Mouse (Mus musculus): ENCODE measurements around the gene Ugt1a2.
A peak's percentile ranks its signal among the peaks of the same experiment; 100 is the strongest.
"Not testable (repeated sequence)": the region's sequence is repeated elsewhere in the genome, so short reads cannot be mapped to it uniquely, and the experiment has no call there.

Ugt1a2 gene

DNA sequence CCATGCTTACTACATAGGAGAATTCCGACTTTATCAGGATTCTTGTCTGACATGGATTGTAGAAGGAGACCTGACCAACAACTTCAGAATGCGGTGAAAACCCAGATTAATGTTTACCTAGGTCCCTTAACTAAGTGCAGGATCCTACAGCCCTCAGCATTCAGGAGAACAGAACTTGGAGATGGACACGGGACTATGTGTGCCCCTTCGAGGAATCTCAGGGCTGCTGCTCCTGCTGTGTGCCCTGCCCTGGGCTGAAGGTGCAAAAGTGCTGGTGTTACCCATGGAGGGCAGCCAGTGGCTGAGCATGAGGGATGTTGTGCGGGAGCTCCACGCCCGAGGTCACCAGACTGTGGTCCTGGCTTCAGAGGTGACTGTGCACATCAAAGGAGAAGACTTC, at the start of gene Ugt1a2:
Ugt1a2 (plus strand) TSS at position 146 of the 400 bp plus-strand sequence.
- DNase-seq (ENCODE audit: low spot score in 2 of 2): no peak

DNA sequence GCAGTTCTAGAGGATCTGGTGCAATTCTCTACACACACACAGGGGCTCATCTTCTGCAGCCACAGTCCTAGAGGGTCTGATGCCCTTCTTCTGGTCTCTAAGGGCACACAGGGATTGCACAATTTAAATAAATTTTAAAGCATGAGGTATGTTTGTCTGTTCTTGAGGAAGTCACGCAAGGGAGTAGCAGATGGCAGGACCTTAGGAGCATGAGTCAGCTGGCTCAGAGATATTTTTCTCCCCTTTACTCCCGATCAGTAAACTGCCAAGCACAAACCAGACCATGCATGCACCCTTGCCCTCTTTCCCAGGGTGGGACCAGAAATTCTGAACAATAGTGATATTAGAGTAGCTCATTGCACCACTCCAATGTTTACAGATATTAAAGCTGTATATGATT, 42.0 kb upstream of the Ugt1a2 start:
- DNase-seq (ENCODE audit: low spot score in 2 of 2): no peak

DNA sequence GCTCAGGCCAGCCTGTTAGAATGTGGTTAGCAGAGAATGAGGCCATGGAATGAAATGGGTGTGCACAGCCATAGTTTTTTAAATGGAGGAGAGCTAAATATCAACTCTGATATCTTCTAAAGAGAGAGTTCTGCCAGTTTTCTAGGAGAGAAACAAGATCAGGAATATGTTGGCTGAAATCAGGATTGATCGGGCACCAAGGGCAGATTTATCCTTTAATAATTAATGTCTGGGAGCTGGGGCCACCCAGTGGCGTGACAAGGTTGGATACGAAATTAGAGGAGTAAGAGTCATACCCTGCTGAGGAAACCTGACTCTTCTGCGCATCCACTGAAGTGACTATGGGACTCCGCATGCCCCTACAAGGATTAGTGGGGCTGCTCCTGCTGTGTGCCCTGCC, 34.7 kb upstream of the Ugt1a2 start, which contains the start of gene Ugt1a5:
Ugt1a5 (plus strand) TSS at position 302 of the 400 bp plus-strand sequence.
- no peak for DNase-seq (ENCODE audit: low spot score in 2 of 2)

DNA sequence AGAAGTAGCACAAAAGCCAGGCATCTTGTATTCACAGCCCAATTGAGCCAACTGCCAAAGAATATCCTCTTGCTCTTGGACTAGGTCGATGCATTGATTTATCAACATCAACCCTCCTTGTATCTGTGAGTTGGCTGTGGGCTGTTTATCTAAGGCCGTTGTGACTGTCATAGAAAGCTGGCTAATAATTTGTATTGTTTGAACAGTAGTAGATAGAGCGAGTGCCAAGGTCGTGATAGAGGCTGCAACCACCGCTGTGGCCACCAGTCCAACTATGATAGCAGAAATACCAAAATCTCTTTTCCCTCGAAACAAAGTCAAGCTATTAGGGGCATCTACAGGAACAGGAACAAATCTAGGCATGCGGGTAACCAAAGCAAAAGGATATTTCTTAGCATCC, 28.2 kb upstream of the Ugt1a2 start:
- DNase-seq (ENCODE audit: low spot score in 2 of 2): not testable (repeated sequence)

DNA sequence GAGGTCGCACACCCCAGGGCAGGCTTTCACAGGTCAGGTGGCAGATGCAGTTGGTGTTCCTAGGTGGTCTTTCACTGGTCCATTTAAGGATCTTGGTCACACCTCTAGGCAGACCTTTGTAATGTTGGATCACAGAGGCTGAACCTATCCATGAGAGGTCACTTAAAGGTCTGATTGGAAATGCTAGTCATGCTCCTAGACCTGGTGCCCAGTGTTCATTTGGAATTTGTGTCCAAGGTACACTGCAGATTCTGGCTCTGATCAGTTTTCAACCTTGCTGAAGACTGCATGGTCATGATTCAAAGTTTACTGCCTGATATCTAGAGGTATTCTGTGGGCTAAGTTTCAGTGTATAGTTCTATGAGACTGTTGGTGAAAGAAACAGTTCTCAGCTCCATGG, 20.7 kb upstream of the Ugt1a2 start:
- DNase-seq (ENCODE audit: low spot score in 2 of 2): no peak

DNA sequence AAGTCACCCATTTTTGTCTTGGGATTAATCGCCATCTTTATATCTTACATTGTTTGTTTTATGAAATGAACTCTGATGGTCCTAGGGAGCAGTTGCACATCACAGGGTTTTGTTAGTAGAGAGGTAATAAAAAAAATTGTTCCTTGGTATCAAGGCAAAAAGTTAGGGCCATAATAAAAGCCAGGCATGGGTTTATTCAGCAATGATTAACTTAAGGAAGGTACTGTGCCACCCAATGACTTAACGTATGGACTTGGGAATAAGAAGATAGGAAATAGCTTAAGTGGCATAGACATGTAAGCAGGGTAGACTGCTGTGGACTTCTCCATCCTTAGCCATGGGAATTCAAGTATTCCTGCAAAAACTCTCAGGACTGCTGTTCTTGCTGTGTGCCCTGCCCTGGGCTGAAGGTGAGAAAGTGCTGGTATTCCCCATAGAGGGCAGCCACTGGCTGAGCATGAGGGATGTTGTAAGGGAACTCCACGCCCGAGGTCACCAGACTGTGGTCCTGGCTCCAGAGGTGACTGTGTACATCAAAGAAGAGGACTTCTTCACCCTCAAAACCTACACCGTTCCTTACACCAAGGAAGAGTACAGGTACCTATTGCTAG, 14.0 kb upstream of the Ugt1a2 start:
- no peak for DNase-seq (ENCODE audit: low spot score in 2 of 2)

DNA sequence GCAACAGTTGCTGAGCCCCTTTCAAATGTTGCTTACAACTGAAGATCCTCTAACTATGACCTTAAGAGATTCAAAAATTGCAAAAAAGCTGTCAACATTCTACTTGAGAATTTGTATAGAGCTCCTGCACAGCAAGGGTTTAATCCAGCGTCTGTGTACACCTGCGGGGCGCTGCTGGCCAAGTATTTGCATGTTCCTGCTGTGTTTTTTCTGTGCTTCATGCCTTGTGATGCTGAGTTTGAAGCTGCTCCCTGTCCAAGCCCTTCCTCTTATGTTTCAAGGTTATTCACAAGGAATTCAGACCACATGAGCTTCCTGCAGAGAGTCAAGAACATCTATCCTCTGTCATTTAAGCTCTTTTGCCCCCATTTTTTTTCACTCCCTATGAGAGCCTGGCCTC, 8.3 kb upstream of the Ugt1a2 start:
- no peak for DNase-seq (ENCODE audit: low spot score in 2 of 2)

DNA sequence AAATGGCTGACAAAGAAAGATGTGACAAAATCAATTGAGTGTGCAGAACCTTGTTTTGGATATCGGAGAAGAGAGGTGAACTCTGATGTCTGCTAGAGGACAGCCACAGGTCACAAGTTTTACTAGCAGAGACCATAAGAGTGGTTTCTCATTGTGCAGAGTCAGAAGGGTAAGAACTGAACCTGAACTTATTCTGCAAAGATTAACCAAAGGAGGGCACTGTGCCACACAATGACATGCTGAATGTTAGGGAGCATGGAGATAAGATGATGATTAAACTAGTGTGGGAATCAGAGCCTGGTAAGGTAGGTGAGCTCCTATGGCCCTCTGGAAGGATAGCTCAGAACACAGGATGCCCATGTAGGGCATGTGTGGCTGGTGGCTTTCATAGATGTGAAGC, 4.7 kb upstream of the Ugt1a2 start:
- no peak for DNase-seq (ENCODE audit: low spot score in 2 of 2)

DNA sequence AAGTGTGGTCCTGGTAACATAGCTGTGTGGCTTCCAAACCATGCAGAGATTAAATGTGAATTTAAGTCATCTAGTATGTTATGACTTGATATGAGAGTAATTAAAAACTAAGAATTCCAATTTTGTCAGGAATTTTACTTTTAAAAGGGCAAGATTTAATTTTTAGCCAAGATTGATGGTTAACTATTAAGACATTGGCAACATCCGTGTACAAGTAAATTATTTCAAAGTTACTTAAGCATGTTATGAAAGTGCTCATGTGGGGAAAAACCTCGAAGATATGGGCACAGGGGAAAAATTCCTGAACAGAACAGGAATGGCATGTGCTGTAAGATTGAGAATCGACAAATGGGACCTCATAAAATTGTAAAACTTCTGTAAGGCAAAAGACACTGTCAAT, 3.0 kb upstream of the Ugt1a2 start:
- no peak for DNase-seq (ENCODE audit: low spot score in 2 of 2)

DNA sequence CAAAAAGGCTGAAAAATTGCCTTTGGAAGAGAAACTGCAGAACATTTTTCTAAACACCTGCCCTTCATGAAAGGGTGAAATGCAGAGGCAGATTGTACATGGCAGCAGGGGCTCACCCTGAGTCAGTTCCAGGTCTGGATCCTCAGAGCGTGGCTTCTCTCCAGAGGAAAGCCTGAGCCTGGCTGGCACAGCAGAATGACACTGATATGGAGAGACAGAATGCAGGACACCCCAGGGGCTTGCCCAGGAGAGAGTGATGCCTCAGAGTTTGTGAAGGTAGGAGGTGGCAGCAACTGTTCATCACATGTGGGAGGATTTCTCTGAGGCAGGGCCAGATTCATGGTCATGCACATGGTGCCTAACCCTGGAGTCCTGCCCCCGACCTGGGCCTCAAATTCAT, 405 bp upstream of the Ugt1a2 start:
- no peak for DNase-seq (ENCODE audit: low spot score in 2 of 2)

DNA sequence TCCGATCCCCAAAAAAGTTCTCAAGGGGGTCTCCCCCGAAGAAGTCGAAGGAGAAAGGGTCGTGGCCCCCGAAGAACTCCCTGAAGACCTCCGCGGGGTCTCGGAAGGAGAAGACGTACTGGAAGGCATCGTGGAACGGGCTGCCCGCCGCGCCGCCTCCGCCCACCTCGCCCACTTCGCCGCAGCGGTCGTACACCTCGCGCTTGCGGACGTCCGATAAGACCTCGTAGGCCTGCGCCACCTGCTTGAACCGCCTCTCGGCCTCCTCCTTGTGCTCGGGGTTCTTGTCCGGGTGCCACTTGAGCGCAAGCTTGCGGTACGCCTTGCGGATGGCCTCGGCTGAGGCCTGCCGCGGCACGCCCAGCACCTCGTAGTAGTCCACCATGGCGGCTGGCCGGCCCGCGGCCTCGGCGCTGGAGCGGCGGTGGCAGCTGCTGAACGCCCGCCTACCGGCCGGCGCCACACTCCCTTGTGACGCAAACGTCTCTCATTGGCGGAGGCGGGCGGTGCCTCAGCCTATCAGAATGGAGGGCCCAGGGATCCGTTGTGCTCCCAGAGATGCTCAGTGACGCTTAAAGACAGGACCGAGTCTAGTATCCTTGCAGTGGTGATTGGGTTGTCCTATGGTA, 5.0 kb downstream of the Ugt1a2 start, which contains the start of gene Dnajb3:
Dnajb3 (minus strand) TSS at position 489 of the 629 bp plus-strand sequence.
- DNase-seq (ENCODE audit: low spot score in 2 of 2): peak; percentile 71 to 84

DNA sequence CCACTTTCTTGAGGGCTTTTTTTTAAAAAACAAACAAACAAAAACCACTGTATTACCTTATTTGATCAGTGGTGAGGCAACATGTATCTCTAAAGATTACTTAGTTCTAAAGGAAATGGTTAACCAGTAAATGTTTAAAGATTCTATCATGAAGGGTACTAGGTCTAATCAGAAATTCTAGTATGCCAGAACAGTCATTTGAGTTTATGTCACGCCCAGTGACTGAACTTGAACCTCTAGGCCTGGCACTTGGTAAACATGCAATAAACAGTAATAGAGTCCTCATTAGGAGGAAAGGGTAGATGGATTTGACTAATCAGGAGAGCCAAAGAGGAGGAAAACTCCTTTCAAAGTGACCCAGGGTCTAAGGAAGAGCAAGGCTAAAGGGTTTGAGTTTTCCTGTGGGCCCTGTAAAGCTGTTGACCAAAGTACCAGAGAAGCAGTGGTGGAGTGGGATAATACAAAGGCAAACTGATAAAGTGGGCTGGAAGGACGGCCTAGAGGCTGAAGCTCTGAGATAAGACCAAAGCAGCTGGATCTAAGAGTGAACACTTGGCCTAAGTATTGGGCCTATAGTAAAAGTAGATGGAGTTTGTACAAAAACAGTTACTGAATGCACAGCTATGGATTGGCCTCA, 6.6 kb downstream of the Ugt1a2 start:
- DNase-seq (ENCODE audit: low spot score in 2 of 2): no peak

DNA sequence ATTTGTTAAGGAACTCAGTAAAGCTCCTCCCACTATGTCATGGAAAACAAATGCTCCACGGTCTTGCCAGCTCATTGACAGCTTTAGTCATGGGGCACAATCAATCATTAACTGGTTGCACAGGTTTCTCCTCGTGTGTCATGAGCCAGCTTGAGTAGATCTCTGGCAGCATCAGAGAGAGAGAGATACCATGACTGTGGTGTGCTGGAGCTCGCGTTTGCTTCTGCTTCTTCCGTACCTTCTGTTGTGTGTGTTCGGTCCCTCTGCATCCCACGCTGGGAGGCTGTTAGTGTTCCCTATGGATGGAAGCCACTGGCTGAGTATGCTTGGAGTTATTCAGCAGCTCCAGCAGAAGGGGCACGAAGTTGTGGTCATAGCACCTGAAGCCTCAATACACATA, 11.4 kb downstream of the Ugt1a2 start, which contains the start of gene Ugt1a1:
Ugt1a1 (plus strand) TSS at position 148 of the 400 bp plus-strand sequence.
- no peak for DNase-seq (ENCODE audit: low spot score in 2 of 2)

DNA sequence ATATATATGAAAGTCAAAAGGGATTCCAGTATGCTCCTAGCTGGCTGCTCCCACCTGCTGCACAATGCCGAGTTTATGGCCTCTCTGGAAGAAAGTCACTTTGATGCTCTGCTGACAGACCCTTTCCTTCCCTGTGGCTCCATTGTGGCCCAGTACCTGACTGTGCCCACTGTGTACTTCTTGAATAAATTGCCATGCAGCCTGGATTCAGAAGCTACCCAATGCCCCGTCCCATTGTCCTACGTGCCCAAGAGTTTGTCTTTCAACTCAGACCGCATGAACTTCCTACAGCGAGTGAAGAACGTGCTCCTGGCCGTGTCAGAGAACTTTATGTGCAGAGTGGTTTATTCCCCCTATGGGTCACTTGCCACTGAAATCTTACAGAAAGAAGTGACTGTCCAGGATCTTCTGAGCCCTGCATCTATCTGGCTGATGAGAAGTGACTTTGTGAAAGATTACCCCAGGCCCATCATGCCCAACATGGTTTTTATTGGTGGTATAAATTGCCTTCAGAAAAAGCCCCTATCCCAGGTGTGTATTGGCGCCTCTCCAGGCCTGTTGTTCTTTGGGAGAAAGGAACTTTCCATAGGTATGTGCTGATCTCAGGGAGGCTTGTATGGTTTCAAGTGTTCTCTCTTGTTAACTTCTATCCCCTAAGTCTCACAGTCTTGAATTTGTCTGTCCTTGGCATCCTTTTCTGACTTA, 12.1 kb downstream of the Ugt1a2 start:
- DNase-seq (ENCODE audit: low spot score in 2 of 2): no peak

DNA sequence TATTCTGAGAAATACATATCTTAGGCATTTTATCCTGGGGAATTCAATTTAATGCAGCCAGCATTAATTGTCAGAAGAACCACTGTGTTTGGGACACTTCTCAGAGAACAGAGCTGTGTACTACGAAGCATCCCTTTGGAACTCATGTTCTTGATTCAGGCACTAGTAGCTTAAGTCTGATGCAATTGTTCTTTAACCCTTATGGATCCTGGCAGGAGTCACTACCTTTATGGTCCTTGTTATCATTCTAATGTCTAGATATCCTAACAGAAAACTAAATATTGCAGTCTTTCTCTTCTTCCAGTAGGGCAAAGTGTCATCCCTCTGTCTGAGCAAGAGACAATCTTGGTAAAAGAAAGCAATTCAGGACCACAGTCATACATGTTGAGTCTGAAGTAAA, 12.7 kb downstream of the Ugt1a2 start:
- no peak for DNase-seq (ENCODE audit: low spot score in 2 of 2)

DNA sequence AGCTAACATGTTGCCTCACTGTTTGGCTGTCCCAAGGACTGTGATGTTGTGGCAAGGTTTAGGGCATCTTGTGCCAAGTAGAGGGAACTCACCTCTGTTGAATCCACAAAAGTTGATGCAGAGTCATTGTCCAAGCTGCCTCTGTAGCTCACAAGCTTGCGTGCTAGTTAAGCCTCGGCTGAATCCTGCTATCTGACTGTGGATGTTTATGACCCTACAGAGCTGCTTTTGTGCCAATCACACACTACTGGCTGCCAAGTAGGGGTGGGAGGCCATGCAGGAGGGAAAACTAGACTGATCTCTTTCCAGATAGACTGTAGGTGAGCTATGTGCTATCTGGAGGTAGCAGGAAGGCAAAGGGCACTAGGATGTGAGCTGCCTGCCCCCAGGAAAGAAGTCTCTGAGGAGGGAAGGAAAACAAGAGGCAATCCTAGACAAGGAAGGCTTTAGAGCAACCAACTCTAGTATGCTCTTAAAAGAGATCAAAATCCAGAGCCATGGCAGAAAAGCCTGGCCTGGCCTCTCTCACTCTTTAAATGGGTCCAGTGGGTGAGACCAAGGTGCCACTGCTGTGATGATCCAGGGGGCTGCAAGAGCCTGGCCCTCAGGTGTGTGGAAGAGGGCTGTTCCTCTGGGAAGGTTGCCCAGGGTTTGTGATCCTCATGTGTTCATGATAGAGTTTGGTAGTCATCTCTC, 13.5 kb downstream of the Ugt1a2 start:
- no peak for DNase-seq (ENCODE audit: low spot score in 2 of 2)

DNA sequence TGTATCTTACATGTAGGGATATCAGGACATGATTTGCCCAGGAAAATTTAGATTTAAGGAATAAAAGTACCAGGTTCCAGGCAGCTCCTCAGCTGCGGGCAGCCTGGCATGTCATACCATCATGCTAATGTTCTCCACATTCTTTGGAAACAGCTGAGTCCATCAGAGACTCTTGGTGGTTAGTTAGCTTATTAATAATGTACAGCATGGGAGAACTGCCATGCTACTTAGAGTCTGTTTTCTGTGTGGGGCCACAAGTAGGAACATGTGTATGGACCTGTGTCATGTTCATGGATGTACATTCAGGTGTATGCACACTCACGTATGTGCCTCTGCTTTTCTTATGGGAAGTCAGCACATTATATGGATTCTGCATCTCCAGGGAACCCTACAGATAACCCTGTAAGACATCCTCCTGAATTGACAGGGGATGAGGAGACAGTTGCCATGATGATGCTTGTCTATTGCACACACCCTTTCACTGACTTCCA, 14.1 kb downstream of the Ugt1a2 start:
- DNase-seq (ENCODE audit: low spot score in 2 of 2): no peak

DNA sequence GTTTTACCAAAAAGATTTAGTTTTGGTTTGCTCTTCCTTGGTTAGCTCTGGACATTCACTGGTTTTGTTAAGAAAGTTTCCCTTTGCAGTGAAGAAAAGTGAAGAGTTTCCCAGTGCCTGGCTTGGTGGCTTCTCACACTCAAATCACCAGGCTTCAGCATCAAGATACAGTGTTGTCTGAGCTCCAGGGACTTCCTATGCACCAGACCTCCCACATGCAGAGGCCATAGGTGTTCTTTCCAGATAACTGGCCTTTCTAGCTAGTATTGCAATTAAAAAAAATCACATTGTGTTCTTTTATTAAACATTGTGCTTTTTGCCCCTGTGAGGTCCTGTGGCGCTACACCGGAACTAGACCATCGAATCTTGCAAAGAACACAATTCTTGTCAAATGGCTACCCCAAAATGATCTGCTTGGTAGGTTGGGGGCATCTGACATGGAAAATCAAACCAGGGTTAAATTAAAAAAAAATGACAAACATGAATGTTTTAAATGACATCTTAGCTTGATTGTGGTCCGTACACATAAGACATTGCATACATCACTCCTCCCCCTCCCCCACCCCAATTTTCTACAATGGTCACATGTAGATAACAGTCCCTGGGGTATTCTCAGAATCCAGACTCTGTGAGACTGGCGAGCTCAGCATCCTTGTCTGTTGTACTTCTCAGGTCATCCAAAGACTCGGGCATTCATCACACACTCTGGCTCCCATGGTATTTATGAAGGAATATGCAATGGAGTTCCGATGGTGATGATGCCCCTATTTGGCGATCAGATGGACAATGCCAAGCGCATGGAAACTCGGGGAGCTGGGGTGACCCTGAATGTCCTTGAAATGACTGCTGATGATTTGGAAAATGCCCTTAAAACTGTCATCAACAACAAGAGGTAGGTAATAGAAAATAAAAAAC, 15.3 kb downstream of the Ugt1a2 start:
- DNase-seq (ENCODE audit: low spot score in 2 of 2): no peak

DNA sequence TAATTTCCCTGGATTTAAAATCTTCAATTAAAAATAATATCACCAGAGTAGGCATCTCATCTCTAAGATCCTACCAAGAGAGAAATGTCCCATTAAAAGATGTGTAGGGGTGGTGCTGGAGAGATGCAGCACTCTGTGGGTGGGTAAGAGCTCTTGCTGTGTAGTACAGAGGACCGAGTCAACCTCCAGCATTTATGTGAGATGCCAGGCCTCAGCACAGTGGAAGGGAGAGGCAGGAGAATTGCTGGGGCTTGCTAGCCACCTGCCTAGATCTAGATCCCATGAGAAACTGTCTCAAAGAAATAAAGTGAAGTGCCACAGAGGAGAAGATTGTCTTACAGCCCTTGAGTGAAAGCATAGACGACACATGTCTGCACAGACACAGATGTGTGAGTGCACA, 16.1 kb downstream of the Ugt1a2 start:
- DNase-seq (ENCODE audit: low spot score in 2 of 2): no peak

DNA sequence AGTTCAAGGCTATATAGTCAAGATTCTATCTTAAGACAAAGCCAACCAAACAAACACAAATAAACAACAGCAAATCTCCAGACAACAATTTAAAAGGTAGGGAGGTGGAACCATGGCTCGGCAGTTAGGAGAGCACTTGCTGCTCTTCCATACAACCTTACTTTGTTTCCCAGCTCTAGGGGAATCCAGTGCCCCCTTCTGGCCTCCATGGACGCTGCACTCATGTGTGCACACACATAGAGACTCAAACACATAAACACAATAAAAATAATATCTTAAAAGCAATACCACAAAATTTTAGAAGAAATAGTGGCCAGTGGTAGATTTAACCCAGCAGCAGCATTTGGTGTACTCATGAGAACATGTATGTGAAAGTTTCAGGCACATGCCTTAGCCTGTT, 16.7 kb downstream of the Ugt1a2 start:
- DNase-seq (ENCODE audit: low spot score in 2 of 2): no peak

DNA sequence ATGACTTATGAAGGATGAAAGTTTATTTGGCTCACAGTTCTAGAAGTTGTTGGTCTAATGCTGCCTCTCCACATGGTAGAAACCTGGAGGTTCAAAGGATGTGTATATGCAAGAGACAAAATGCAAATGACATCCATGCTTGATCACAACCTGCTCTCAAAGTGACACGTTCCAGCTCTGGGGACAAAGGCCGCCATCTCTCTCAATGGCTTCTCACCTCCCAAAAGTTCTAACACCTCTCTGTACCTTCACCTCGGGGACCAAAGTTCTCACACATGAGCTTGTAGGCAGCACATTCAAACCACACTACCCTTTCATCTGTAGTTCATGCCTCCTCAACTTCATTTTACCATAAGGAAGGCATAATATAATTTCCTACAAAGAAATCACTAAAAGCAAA, 17.2 kb downstream of the Ugt1a2 start:
- DNase-seq (ENCODE audit: low spot score in 2 of 2): no peak
